Mouse (Mus musculus) ES-E14 (cell line): Measurements from ENCODE around the gene Scap. TPM values are rescaled to one million over a fixed set of nuclear protein-coding genes. Genes with fewer than 3 reads are reported as not detected.

Experiments used
- DNase-seq: peaks from one replicate; pipeline ENCODE4 v3.0.0-alpha.2; 2013; ENCODE audit warnings: low read depth, low spot score
- H3K27ac ChIP-seq: 2 replicates; pipeline ENCODE4 v1.5.1; 2012; ENCODE audit warnings: low read depth, mild to moderate bottlenecking, low read length, moderate library complexity, mixed read lengths; ENCODE audit not compliant: poor library complexity, insufficient read depth, severe bottlenecking
- H3K36me3 ChIP-seq: 2 replicates; pipeline ENCODE4 v1.6.1; 2012; ENCODE audit warnings: mild to moderate bottlenecking, low read length, moderate library complexity, mixed read lengths; ENCODE audit not compliant: control insufficient read depth, poor library complexity, insufficient read depth, severe bottlenecking
- H3K4me1 ChIP-seq, 2 experiments: fragments of 150-350 bp in 1 of 2; sonication (generic) in 1 of 2; 2 replicates each; pipeline ENCODE4 v1.6.1; 2012; ENCODE audit warnings: low read length in 2 of 2, mild to moderate bottlenecking in 1 of 2, mixed read lengths in 1 of 2; ENCODE audit not compliant: control insufficient read depth in 2 of 2, insufficient read depth in 2 of 2, poor library complexity in 1 of 2
- H3K4me3 ChIP-seq, 2 experiments: fragments of 150-350 bp in 1 of 2; sonication (generic) in 1 of 2; 2 replicates each; pipeline ENCODE4 v1.5.1; 2012; ENCODE audit warnings: low read length in 2 of 2, low read depth in 1 of 2, mild to moderate bottlenecking in 1 of 2, mixed read lengths in 1 of 2; ENCODE audit not compliant: insufficient read depth in 1 of 2, poor library complexity in 1 of 2, severe bottlenecking in 1 of 2
- H3K9ac ChIP-seq: 2 replicates; pipeline ENCODE4 v1.6.1; 2012; ENCODE audit warnings: low read depth, mild to moderate bottlenecking, low read length, mixed read lengths; ENCODE audit not compliant: poor library complexity, insufficient read depth, severe bottlenecking
- H3K9me3 ChIP-seq: fragments of 150-350 bp; sonication (generic); 2 replicates; pipeline ENCODE4 v1.6.1; 2012; ENCODE audit warnings: low read depth, mild to moderate bottlenecking, low read length; ENCODE audit not compliant: control insufficient read depth, insufficient read depth
- CHD2 ChIP-seq: IDR thresholded peaks from 2 replicates; pipeline ENCODE4 v1.6.1; 2014; ENCODE audit warnings: mild to moderate bottlenecking, low read depth, low read length, inconsistent platforms
- HCFC1 ChIP-seq: IDR thresholded peaks from 2 replicates; pipeline ENCODE4 v1.6.1; 2012; ENCODE audit warnings: low read length, inconsistent platforms, borderline replicate concordance; ENCODE audit not compliant: insufficient read depth
- MAFK ChIP-seq: IDR thresholded peaks from 2 replicates; pipeline ENCODE4 v1.6.1; 2014; ENCODE audit warnings: mild to moderate bottlenecking, low read depth, low read length, inconsistent platforms; ENCODE audit not compliant: insufficient read depth
- ZC3H11A ChIP-seq: IDR thresholded peaks from 2 replicates; pipeline ENCODE4 v1.6.1; 2012; ENCODE audit warnings: low read depth, mild to moderate bottlenecking, inconsistent platforms, low read length, borderline replicate concordance
- ZNF384 ChIP-seq: IDR thresholded peaks from 2 replicates; pipeline ENCODE4 v1.6.1; 2012; ENCODE audit warnings: low read depth, low read length, inconsistent platforms
- in situ Hi-C, 2 experiments: fragments of 600-800 bp; cut with MboI; formaldehyde crosslinking; loops; one replicate each; pipeline ENCODE4 v1.15.1; 2025; ENCODE audit warnings: low sequenced_read_pairs in 2 of 2, inconsistent platforms in 1 of 2; ENCODE audit not compliant: unreplicated experiment in 2 of 2
- total RNA-seq: library from RNA; depleted of rRNA; stranded (reverse); fragments of 300-350 nt; gene quantifications from 2 replicates; pipeline ENCODE4 v1.2.3, GENCODE M21; 2012

The Scap gene
- total RNA-seq, 1 experiment, result 67.7 TPM

- DNase-seq, result no peak
- H3K36me3 ChIP-seq, result no peaks in the 10 kb centered on the region
- H3K9ac ChIP-seq, result no peak overlapping the region
- no peaks in the 10 kb centered on the region for H3K9me3 ChIP-seq
- peaks cover 0 to 2% of the 10 kb centered on the region in 2 experiments; a peak in 1 of 4 replicates for H3K4me1 ChIP-seq
- H3K27ac ChIP-seq, result no peak overlapping the region
- in situ Hi-C loops, result loop anchor here in 1 of 2 experiments (10.0 kb wide), 1 partner anchor 139 kb away; no protein-coding TSS in a partner anchor
- no peak overlapping the region for H3K4me3 ChIP-seq
- TF ChIP-seq HCFC1 (no peak), ZC3H11A (no peak), CHD2 (no peak), MAFK (no peak), ZNF384 (no peak)
Measured at GRCm38 (mm10) chr9:110293873-110294415, 39.1 kb upstream of the Scap start.

- in situ Hi-C loops, result loop anchor here in 1 of 2 experiments (10.0 kb wide), 1 partner anchor 140 kb away; no protein-coding TSS in a partner anchor
- Histone ChIP-seq H3K4me1 (peaks cover 0 to 2% of the 10 kb centered on the region in 2 experiments; a peak in 1 of 4 replicates), H3K4me3 (no peak overlapping the region), H3K9me3 (no peaks in the 10 kb centered on the region), H3K9ac (no peak overlapping the region), H3K27ac (no peak overlapping the region), H3K36me3 (no peaks in the 10 kb centered on the region)
- DNase-seq, result peak; percentile 39
- TF ChIP-seq ZNF384 (no peak), HCFC1 (no peak), ZC3H11A (no peak), MAFK (no peak), CHD2 (no peak)
Measured at GRCm38 (mm10) chr9:110294786-110295185, 38.3 kb upstream of the Scap start.

GRCm38 (mm10) chr9:110296867-110297627 is 36.0 kb upstream of the Scap start:
- in situ Hi-C loops, result loop anchor here in 1 of 2 experiments (10.0 kb wide), 1 partner anchor 142 kb away; no protein-coding TSS in a partner anchor
- Histone ChIP-seq H3K9ac (no peak overlapping the region), H3K27ac (no peak overlapping the region), H3K9me3 (no peaks in the 10 kb centered on the region), H3K4me1 (peaks cover 0 to 2% of the 10 kb centered on the region in 2 experiments; a peak in 1 of 4 replicates), H3K36me3 (no peaks in the 10 kb centered on the region), H3K4me3 (no peak overlapping the region)
- no peak for TF ChIP-seq HCFC1
- 0 out of 2 replicates have a peak, but pooled peaks have one; percentile 33 for TF ChIP-seq ZNF384
- no peak for TF ChIP-seq CHD2
- TF ChIP-seq ZC3H11A, result peak; percentile 95
- TF ChIP-seq MAFK, result no peak
- DNase-seq, result peak; percentile 94

GRCm38 (mm10) chr9:110304516-110304915 is 28.6 kb upstream of the Scap start:
- Histone ChIP-seq H3K4me3 (peak overlapping the region; percentile 69 to 81), H3K9ac (peak overlapping the region; percentile 78), H3K27ac (peak overlapping the region; percentile 83), H3K36me3 (no peaks in the 10 kb centered on the region), H3K9me3 (no peaks in the 10 kb centered on the region), H3K4me1 (no peaks in the 10 kb centered on the region; a peak in 1 of 4 replicates)
- no peak for TF ChIP-seq MAFK
- no peak for TF ChIP-seq ZC3H11A
- TF ChIP-seq CHD2, result no peak
- TF ChIP-seq HCFC1, result no peak
- TF ChIP-seq ZNF384, result no peak
- DNase-seq, result peak; percentile 60
- in situ Hi-C loops, result no loop called here
